Mouse (Mus musculus) forebrain, embryonic 16.5 days (tissue): ENCODE measurements at regions not wholly inside any gene's neighbourhood (a gene's known extent, or its start where the extent isn't known, plus 50 kb on each side); places are given as distances from the start of the nearest gene placed in this dataset.

Experiments
- ATAC-seq: fragments of 200-750 bp; cut with Nextera tagmentation; 2 replicates; pipeline ENCODE4 v1.8.0; 2017; ENCODE audit warnings: mild to moderate bottlenecking, moderate library complexity
- H3K27ac ChIP-seq: fragments of 300-500 bp; sonication (generic); 2 replicates; pipeline ENCODE4 v1.5.1; 2014; ENCODE audit warnings: low read length, control low read depth
- H3K27me3 ChIP-seq: fragments of 300-500 bp; sonication (generic); replicated peaks from 2 replicates; pipeline ENCODE4 v1.6.1; 2014; ENCODE audit warnings: low read length; ENCODE audit not compliant: control insufficient read depth, insufficient read depth
- H3K36me3 ChIP-seq: fragments of 300-500 bp; sonication (generic); 2 replicates; pipeline ENCODE4 v1.6.1; 2014; ENCODE audit not compliant: control insufficient read depth, insufficient read depth
- H3K4me1 ChIP-seq: fragments of 300-500 bp; sonication (generic); replicated peaks from 2 replicates; pipeline ENCODE4 v1.6.1; 2014; ENCODE audit warnings: low read length; ENCODE audit not compliant: control insufficient read depth, insufficient read depth
- H3K4me2 ChIP-seq: fragments of 300-500 bp; sonication (generic); 2 replicates; pipeline ENCODE4 v1.6.1; 2014; ENCODE audit warnings: mild to moderate bottlenecking, low read length, control low read depth
- H3K4me3 ChIP-seq: fragments of 300-500 bp; sonication (generic); replicated peaks from 2 replicates; pipeline ENCODE4 v1.5.1; 2014; ENCODE audit warnings: mild to moderate bottlenecking, low read length, control low read depth
- H3K9ac ChIP-seq: fragments of 300-500 bp; sonication (generic); replicated peaks from 2 replicates; pipeline ENCODE4 v1.6.1; 2014; ENCODE audit warnings: low read depth, low read length, control low read depth
- H3K9me3 ChIP-seq: fragments of 300-500 bp; sonication (generic); 2 replicates; pipeline ENCODE4 v1.6.1; 2016; ENCODE audit warnings: low read length; ENCODE audit not compliant: control insufficient read depth
- WGBS: fragments of 180-500 bp; shearing (Covaris S2); extraction: QIAGEN DNeasy Blood & Tissue Kit; methylation state at CpG from one replicate; pipeline ENCODE4 v1.1.7; 2014; 5-methylcytosine and 5-hydroxymethylcytosine counted together

DNA sequence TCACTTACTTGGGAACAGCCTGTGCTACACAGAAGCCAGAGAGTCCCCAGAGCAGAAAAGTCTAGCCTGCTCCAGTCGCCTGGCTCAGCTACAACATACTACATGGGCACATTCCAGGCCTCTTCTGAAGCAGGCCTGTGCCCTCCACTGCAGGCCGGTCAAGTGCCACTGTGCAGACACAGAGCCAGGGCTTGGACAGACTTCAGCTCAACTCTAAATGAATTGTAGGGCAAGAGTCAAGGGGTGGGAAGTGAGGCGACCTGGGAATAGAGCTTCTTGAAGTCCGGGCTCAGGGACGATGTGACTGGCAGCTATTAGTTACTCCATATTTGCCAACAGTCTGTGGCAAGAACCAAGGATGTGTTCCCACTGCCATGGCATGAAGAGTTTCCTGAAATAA lies 87.1 kb upstream of the Gm26657 start:
- H3K36me3 ChIP-seq: no peaks in the 10 kb centered on the region
- H3K4me3 ChIP-seq: no peak overlapping the region
- no peaks in the 10 kb centered on the region for H3K9me3 ChIP-seq
- no peaks in the 10 kb centered on the region for H3K4me1 ChIP-seq
- no peaks in the 10 kb centered on the region for H3K27me3 ChIP-seq
- 77% methylated on average over 5 of the region's 5 CpGs for WGBS
- no peak overlapping the region for H3K9ac ChIP-seq
- H3K27ac ChIP-seq: no peak overlapping the region
- H3K4me2 ChIP-seq: no peak overlapping the region
- ATAC-seq: no peak

DNA sequence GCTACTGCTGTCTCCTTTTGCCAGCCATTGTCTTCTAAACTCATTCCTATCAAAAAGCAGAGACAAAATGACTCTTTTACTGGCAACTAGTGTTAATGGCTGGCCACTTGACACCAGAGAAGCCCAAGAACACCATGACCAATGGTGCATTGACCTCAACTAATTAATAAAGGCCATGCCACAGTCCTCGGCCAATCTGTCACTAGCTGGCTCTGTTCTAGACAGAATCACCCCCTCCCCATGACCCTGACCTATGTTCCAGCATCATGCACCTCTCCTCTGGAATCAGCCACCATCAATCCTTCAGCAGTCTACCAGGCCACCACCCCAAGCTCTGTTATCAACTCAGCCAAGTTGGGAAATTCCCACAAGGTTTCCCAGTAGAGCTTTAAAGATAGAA lies 90.1 kb upstream of the Gm26657 start:
- Histone ChIP-seq H3K4me3 (no peak overlapping the region), H3K27ac (no peak overlapping the region), H3K27me3 (no peaks in the 10 kb centered on the region), H3K4me2 (no peak overlapping the region), H3K4me1 (peaks cover 2% of the 10 kb centered on the region), H3K36me3 (no peaks in the 10 kb centered on the region), H3K9me3 (no peaks in the 10 kb centered on the region), H3K9ac (no peak overlapping the region)
- WGBS: 80% methylated on average over 1 of the region's 1 CpGs
- ATAC-seq: no peak

DNA sequence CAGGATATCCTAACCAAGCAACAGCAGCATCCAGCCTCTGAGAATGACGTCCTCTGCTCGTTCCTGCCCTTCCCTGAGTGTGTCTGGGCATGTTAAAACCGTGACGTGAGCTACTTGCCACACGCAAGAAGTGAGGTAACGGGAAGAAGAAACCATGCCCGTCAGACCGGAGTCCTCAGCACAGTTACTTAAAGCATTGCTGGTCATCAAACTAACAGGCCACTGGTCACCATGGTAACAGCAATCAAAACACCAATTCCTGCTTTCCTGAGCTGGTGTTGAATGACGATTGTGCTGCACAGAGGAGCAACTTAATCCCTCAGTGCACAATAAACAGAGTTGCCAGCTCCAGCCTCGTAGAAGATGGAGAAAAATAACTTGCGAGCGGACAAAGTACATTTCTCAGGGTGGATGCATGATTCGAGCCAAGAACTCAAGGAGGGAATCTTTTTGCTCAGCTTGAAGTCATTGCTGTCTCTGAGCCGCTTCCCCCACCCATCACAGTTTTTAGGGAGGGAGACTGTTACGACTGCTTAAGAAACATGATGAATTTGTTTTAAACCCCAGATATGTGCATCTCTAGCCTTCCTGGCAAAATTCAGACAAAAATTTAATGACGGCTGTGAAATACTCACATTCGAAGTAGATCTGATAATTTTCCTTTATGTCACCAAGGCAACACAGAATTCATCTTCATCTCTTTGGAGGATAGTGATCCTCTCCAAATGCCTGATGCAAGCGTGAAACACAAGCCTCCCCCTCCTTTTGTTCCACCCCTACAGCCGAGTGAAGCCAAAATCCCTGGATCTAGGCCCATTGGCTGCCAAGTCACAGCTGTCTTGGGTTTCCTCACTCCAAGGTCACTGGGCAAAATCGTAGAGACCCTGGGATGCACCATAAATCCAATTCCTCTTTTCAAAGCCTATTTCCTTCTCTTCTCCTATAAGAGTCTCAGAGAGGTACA lies 95.6 kb upstream of the Gm26657 start:
- H3K27ac ChIP-seq: peak overlapping the region; percentile 73
- H3K27me3 ChIP-seq: no peaks in the 10 kb centered on the region
- H3K4me3 ChIP-seq: peak overlapping the region; percentile 19
- peak overlapping the region; percentile 46 for H3K4me2 ChIP-seq
- whole genome bisulfite sequencing: 6% methylated on average over 20 of the region's 20 CpGs
- peak; percentile 79 for ATAC-seq
- no peaks in the 10 kb centered on the region for H3K9me3 ChIP-seq
- H3K36me3 ChIP-seq: no peaks in the 10 kb centered on the region
- H3K4me1 ChIP-seq: peaks cover 16% of the 10 kb centered on the region
- H3K9ac ChIP-seq: peak overlapping the region; percentile 12; the same call in 1 of the 2 replicates

DNA sequence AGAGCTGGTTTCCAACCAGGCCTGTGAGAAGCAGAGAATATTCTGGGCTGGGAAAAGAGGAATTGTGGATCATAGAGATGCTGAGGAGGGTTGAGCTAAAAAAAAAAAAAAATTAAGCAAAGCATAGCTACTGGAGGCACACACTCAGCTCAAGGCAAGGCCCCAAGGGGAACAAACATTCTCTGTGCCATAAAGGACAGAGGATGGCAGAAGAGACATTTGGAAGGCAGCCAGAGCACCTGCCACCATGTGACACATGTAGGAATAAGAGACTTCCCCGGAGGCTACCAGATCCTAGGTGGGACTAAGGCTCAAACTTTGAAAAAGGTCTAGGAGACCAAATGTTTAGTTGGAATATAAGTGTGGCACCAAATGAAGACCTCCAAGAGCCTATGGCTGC lies 96.4 kb upstream of the Gm26657 start:
- Histone ChIP-seq H3K9me3 (no peaks in the 10 kb centered on the region), H3K9ac (no peak overlapping the region), H3K36me3 (no peaks in the 10 kb centered on the region), H3K27me3 (no peaks in the 10 kb centered on the region), H3K4me2 (no peak overlapping the region), H3K27ac (no peak overlapping the region), H3K4me3 (no peak overlapping the region), H3K4me1 (peaks cover 16% of the 10 kb centered on the region)
- ATAC-seq: peak; percentile 5; the same call in 1 of the 2 replicates
- 28% methylated on average over 1 of the region's 1 CpGs for WGBS

DNA sequence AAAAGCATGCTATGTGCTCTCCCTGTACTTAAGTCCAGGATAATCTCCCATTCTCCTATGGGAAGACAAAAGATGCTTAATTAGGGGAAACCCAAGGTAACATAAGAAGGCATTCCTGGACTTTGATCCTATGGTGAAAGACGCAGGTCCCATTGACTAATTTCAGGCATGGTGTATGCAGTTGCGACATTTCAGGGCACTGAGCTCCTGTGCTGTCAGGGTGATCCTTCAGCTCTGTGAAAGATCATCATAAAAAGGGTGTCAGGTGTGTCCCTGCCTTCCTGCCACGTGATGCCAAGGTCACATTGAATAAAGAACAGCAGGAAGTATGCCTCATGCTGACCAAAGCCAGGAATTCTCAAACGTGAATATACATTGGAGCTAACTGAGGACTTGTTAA lies 100.2 kb upstream of the Gm26657 start:
- Histone ChIP-seq H3K9ac (no peak overlapping the region), H3K27ac (no peak overlapping the region), H3K4me1 (peaks cover 13% of the 10 kb centered on the region), H3K27me3 (no peaks in the 10 kb centered on the region), H3K36me3 (no peaks in the 10 kb centered on the region), H3K4me3 (no peak overlapping the region), H3K4me2 (no peak overlapping the region), H3K9me3 (no peaks in the 10 kb centered on the region)
- ATAC-seq: no peak
- WGBS: 30% methylated on average over 4 of the region's 4 CpGs

DNA sequence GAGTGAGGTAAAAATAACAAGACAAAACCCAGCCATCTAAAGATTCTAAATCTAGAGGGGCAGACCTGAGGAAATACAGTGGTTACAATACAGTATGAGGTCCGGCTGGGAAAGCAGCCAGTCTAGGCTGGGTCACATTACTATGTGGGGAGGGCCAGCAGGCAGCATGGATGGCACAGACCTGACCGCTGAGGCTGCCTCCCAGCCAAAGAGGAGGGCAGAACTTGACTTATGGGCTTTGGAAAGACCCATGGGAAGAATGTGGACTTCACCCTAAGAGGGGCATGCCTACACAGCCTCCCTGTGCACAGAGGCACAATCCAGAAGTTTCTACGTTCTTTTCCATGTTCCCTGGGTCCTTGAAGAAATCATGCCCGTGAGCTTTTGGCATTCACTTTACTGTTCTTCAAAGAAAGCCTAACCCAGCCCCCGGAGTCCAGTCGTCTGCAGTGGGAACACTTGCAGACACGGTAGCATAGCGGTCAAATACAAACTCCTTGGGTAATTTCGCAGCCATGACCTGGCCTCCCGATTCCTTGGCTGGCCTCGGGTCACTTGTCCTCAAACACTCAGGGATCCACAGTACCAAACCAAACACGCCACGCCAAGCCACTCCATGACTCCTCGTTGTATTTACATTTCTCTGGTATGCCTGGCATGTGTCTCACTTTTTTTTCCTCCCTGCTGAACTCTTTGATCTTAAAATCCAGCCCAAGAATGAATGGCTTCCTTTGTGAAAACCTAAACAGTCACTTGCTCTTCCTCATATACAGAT lies 101.0 kb upstream of the Gm26657 start:
- no peak for ATAC-seq
- no peak overlapping the region for H3K27ac ChIP-seq
- no peaks in the 10 kb centered on the region for H3K9me3 ChIP-seq
- H3K36me3 ChIP-seq: no peaks in the 10 kb centered on the region
- H3K9ac ChIP-seq: no peak overlapping the region
- no peak overlapping the region for H3K4me2 ChIP-seq
- H3K27me3 ChIP-seq: no peaks in the 10 kb centered on the region
- no peak overlapping the region for H3K4me3 ChIP-seq
- WGBS: 63% methylated on average over 14 of the region's 14 CpGs
- H3K4me1 ChIP-seq: peaks cover 5% of the 10 kb centered on the region

DNA sequence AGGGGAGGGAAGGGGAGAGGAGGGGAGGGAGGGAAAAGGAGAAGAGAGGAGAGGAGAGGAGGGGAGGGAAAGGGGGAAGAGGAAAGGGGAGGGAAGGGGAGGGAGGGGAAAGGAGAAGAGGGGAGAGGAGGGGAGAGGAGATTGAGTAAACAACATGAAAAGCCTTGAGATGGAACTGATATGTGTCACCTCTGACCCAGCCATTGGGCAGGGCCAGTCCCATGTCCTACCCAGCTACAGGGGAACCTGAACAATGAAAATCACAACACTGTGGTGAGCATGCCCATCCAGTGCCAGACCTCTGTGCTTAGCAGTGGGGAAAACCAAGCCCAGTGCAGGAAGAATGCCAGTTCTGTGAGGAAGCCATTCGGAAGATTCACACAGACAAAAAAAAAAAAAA lies 103.6 kb upstream of the Gm26657 start:
- H3K27me3 ChIP-seq: no peaks in the 10 kb centered on the region
- 67% methylated on average over 1 of the region's 1 CpGs for whole genome bisulfite sequencing
- H3K9ac ChIP-seq: no peak overlapping the region

DNA sequence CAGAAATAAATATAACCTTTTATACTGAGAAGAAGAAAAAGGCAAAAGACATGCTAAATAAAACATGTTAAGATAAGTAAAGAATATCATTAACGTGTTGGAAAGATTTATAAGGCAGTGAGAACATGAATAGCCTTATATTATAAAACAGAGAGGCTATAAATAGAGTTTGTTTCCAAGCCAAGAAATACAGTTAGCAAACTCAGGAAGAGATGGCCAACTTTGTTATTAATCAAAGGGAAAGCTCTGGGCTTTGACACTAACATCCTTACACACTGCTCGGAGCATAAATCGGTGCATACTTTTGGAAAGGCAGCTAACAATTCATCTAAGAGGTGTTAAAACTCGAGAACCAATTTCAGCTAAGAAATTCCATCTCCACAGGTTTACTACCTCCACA lies 106.3 kb upstream of the Gm26657 start:
- H3K36me3 ChIP-seq: no peaks in the 10 kb centered on the region
- no peaks in the 10 kb centered on the region for H3K27me3 ChIP-seq
- no peak overlapping the region for H3K9ac ChIP-seq
- H3K9me3 ChIP-seq: no peaks in the 10 kb centered on the region
- WGBS: 78% methylated on average over 4 of the region's 4 CpGs
- no peak for ATAC-seq
- 0 out of 2 replicates have a peak, but pooled peaks cover 3% of the 10 kb centered on the region for H3K4me1 ChIP-seq
- no peak overlapping the region for H3K4me3 ChIP-seq
- no peak overlapping the region for H3K27ac ChIP-seq
- no peak overlapping the region for H3K4me2 ChIP-seq

More for the DNA sequence above, 103.6 kb upstream of the Gm26657 start:
- H3K36me3 ChIP-seq: no peaks in the 10 kb centered on the region
- H3K27ac ChIP-seq: no peak overlapping the region
- H3K4me1 ChIP-seq: no peaks in the 10 kb centered on the region
- H3K9me3 ChIP-seq: no peaks in the 10 kb centered on the region
- H3K4me2 ChIP-seq: no peak overlapping the region
- no peak overlapping the region for H3K4me3 ChIP-seq
- no peak for ATAC-seq

DNA sequence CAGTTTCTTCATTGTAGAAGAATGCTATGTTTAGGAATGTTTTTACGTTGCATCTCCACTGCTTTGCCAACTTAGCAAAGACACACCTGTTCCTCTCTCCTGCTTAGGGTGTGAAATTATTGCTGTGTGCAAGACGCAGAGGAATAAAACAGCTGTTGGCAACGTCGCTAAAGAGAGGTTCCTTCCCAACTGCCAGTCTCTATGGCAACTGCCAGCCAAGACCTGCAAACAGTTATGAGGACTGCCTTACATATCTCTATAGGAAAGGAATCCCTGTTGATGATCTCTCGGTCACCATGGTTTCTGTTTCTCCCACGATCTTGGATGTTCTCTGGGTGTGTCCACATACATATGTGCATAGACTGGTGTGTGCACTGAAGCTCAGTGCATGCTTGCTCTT lies 109.6 kb upstream of the Gm26657 start:
- Histone ChIP-seq H3K27ac (no peak overlapping the region), H3K36me3 (no peaks in the 10 kb centered on the region), H3K27me3 (no peaks in the 10 kb centered on the region), H3K9me3 (no peaks in the 10 kb centered on the region), H3K4me3 (no peak overlapping the region), H3K9ac (no peak overlapping the region), H3K4me1 (peaks cover 10% of the 10 kb centered on the region), H3K4me2 (no peak overlapping the region)
- WGBS: 71% methylated on average over 6 of the region's 6 CpGs
- ATAC-seq: peak; percentile 68; the same call in 1 of the 2 replicates
